Mouse (Mus musculus) cerebellum, postnatal 36 days (tissue): Measurements from ENCODE around the gene Dyrk1b.
"Not testable (repeated sequence)": the region's sequence is repeated elsewhere in the genome, so short reads cannot be mapped to it uniquely, and the experiment has no call there.

Source experiments
- DNase-seq, 2 experiments: peaks; one replicate each; pipeline ENCODE4 v3.0.0; 2021 to 2022; ENCODE audit warnings: mixed read lengths in 2 of 2

The Dyrk1b gene

GRCm38 (mm10) chr7:28196528-28196927, 17.3 kb downstream of the Dyrk1b start:
- peak; percentile 35 to 41 for DNase-seq

- no peak for DNase-seq
These were observed 19.8 kb downstream of the Dyrk1b start for GRCm38 (mm10) chr7:28199054-28199453.

GRCm38 (mm10) chr7:28203207-28204108, 24.2 kb downstream of the Dyrk1b start:
- no peak for DNase-seq

- DNase-seq = no peak
These were observed 26.9 kb downstream of the Dyrk1b start for GRCm38 (mm10) chr7:28206044-28206600.

- DNase-seq = no peak
These were observed 29.2 kb downstream of the Dyrk1b start for GRCm38 (mm10) chr7:28208396-28208987.

GRCm38 (mm10) chr7:28208988-28209508, 29.8 kb downstream of the Dyrk1b start:
- peak; percentile 60 to 64 for DNase-seq

GRCm38 (mm10) chr7:28210731-28211130, 31.5 kb downstream of the Dyrk1b start:
- DNase-seq = no peak

- DNase-seq = peak; percentile 71 to 79
These were observed 34.9 kb downstream of the Dyrk1b start for GRCm38 (mm10) chr7:28214142-28214541.

- DNase-seq = not testable (repeated sequence)
These were observed 36.7 kb downstream of the Dyrk1b start for GRCm38 (mm10) chr7:28215950-28216349.

GRCm38 (mm10) chr7:28217811-28218210, 38.5 kb downstream of the Dyrk1b start:
- DNase-seq = not testable (repeated sequence)

GRCm38 (mm10) chr7:28218951-28219740, 39.9 kb downstream of the Dyrk1b start:
- DNase-seq = peak; percentile 23 to 24

GRCm38 (mm10) chr7:28226836-28227235, 47.6 kb downstream of the Dyrk1b start:
- not testable (repeated sequence) for DNase-seq

- not testable (repeated sequence) for DNase-seq
These were observed 48.2 kb downstream of the Dyrk1b start for GRCm38 (mm10) chr7:28227421-28227820.
